Mouse (Mus musculus) brain, embryonic 14.5 days (tissue): ENCODE data around the gene Foxn1.

Source experiments
- CTCF ChIP-seq: fragments of 200-500 bp; IDR thresholded peaks from 2 replicates; pipeline ENCODE4 v1.5.1; 2012; ENCODE audit warnings: inconsistent platforms, mild to moderate bottlenecking, moderate library complexity, borderline replicate concordance; ENCODE audit not compliant: insufficient read depth, insufficient read length; ENCODE audit errors: extremely low read depth
- POLR2A ChIP-seq: fragments of 200-500 bp; IDR thresholded peaks from 2 replicates; pipeline ENCODE4 v1.6.1; 2012; ENCODE audit warnings: mild to moderate bottlenecking, inconsistent platforms, borderline replicate concordance; ENCODE audit not compliant: poor library complexity, insufficient read depth, insufficient read length, severe bottlenecking; ENCODE audit errors: extremely low read depth

GRCm38 (mm10) chr11:78348474-78348873, 37.9 kb downstream of the Foxn1 start:
- no peak for TF ChIP-seq POLR2A
- TF ChIP-seq CTCF = no peak
